Mouse (Mus musculus) cerebellum, adult 11-12 months (tissue): ENCODE measurements around the gene Ppp2r5a.
"Not testable (repeated sequence)": the region's sequence is repeated elsewhere in the genome, so short reads cannot be mapped to it uniquely, and the experiment has no call there.

Experiments
- DNase-seq: peaks from one replicate; pipeline ENCODE4 v3.0.0; 2022

Gene Ppp2r5a

GRCm38 (mm10) chr1:191403074-191403473 lies at the start of gene Ppp2r5a:
Ppp2r5a (minus strand) TSS chr1:191403272.
- DNase-seq, result no peak

- no peak for DNase-seq
Measured at GRCm38 (mm10) chr1:191450614-191451013, 47.5 kb upstream of the Ppp2r5a start.

GRCm38 (mm10) chr1:191449537-191449936 lies 46.5 kb upstream of the Ppp2r5a start:
- DNase-seq, result no peak

- no peak for DNase-seq
Measured at GRCm38 (mm10) chr1:191447391-191448016, 44.4 kb upstream of the Ppp2r5a start.

- DNase-seq, result no peak
Measured at GRCm38 (mm10) chr1:191446307-191446706, 43.2 kb upstream of the Ppp2r5a start.

- no peak for DNase-seq
Measured at GRCm38 (mm10) chr1:191445831-191446258, 42.8 kb upstream of the Ppp2r5a start.

GRCm38 (mm10) chr1:191445401-191445800 lies 42.3 kb upstream of the Ppp2r5a start:
- no peak for DNase-seq

GRCm38 (mm10) chr1:191444467-191444866 lies 41.4 kb upstream of the Ppp2r5a start:
- no peak for DNase-seq

GRCm38 (mm10) chr1:191439011-191439410 lies 35.9 kb upstream of the Ppp2r5a start:
- no peak for DNase-seq

- DNase-seq, result no peak
Measured at GRCm38 (mm10) chr1:191438546-191438945, 35.5 kb upstream of the Ppp2r5a start.

GRCm38 (mm10) chr1:191436647-191437046 lies 33.6 kb upstream of the Ppp2r5a start:
- no peak for DNase-seq

- peak; percentile 39 for DNase-seq
Measured at GRCm38 (mm10) chr1:191435359-191435758, 32.3 kb upstream of the Ppp2r5a start.

- DNase-seq, result no peak
Measured at GRCm38 (mm10) chr1:191432531-191432930, 29.5 kb upstream of the Ppp2r5a start.

GRCm38 (mm10) chr1:191432023-191432422 lies 29.0 kb upstream of the Ppp2r5a start:
- DNase-seq, result no peak

GRCm38 (mm10) chr1:191430121-191430520 lies 27.0 kb upstream of the Ppp2r5a start:
- DNase-seq, result no peak

GRCm38 (mm10) chr1:191425884-191426283 lies 22.8 kb upstream of the Ppp2r5a start:
- DNase-seq, result no peak

- DNase-seq, result no peak
Measured at GRCm38 (mm10) chr1:191423201-191423600, 20.1 kb upstream of the Ppp2r5a start.

- not testable (repeated sequence) for DNase-seq
Measured at GRCm38 (mm10) chr1:191422714-191423113, 19.6 kb upstream of the Ppp2r5a start.

GRCm38 (mm10) chr1:191422164-191422563 lies 19.1 kb upstream of the Ppp2r5a start:
- DNase-seq, result no peak

GRCm38 (mm10) chr1:191421426-191421999 lies 18.4 kb upstream of the Ppp2r5a start:
- no peak for DNase-seq

- no peak for DNase-seq
Measured at GRCm38 (mm10) chr1:191420930-191421404, 17.9 kb upstream of the Ppp2r5a start.

- DNase-seq, result no peak
Measured at GRCm38 (mm10) chr1:191419991-191420751, 17.1 kb upstream of the Ppp2r5a start.

- no peak for DNase-seq
Measured at GRCm38 (mm10) chr1:191419421-191419820, 16.3 kb upstream of the Ppp2r5a start.

- no peak for DNase-seq
Measured at GRCm38 (mm10) chr1:191418936-191419335, 15.9 kb upstream of the Ppp2r5a start.
